Comparison of ENCODE assay signal across 8 mouse cellular contexts in genomic region chr15:27593717-27594116, GRCm38 (mm10). TPM values are rescaled to one million over a fixed set of nuclear protein-coding genes. Genes with fewer than 3 reads are reported as not detected.
DNase-seq lines count a peak whose midpoint lies in the region; ATAC-seq and TF ChIP-seq lines count a peak whose summit lies in the region.
"Had no signal": no experiment of that assay in that cellular context is flagged by ENCODE, and none has a peak within 500 bp of the region (broad histone marks: within the 10 kb centered on the region; RNA-seq: fewer than 3 reads in every experiment).

No protein-coding gene starts in this region.

- no peaks in the 10 kb centered on the region for H3K79me2 ChIP-seq in MEL (ENCODE audit: control insufficient read depth, insufficient read depth, low read length, poor library complexity)

- DNase-seq in left cerebral cortex, adult 18-20 months (ENCODE audit: low spot score in 2 of 2), result peak; percentile 60 to 61
- no peak for DNase-seq in left cerebral cortex, adult 11 months (ENCODE audit: low spot score)
- peak; percentile 17 for DNase-seq in MEL (ENCODE audit: low read depth, low spot score)
- peak; percentile 48 for DNase-seq in adrenal gland, postnatal 14 days
- peak; percentile 49 to 54 for DNase-seq in kidney, postnatal 4 days
- DNase-seq in limb, embryonic 10.5 days (ENCODE audit: low spot score), result no peak

- no peak for TF ChIP-seq RAD21 in MEL (IDR thresholded peaks at IDR 0.05; ENCODE audit: low read depth, low read length)

- 76% methylated on average over 13 of the region's 13 CpGs for WGBS in forebrain, embryonic 12.5 days
- WGBS in limb, embryonic 10.5 days, result 87% methylated on average over 13 of the region's 13 CpGs

- H3K4me1 ChIP-seq in MEL (ENCODE audit: control insufficient read depth in 1 of 2, insufficient read depth in 2 of 2, low read length in 2 of 2), result peaks cover 0 to 3% of the 10 kb centered on the region in 2 experiments; a peak in 1 of 4 replicates
- H3K4me1 ChIP-seq in forebrain, embryonic 12.5 days, result peaks cover 15% of the 10 kb centered on the region
- H3K4me1 ChIP-seq in limb, embryonic 10.5 days, result peaks cover 10% of the 10 kb centered on the region

- no peak overlapping the region for H3K9ac ChIP-seq in MEL (ENCODE audit: control insufficient read depth, low read depth, low read length, poor library complexity, severe bottlenecking)
- H3K9ac ChIP-seq in forebrain, embryonic 12.5 days, result no peak overlapping the region
- H3K9ac ChIP-seq: stomach, embryonic 15.5 days had no signal

- peak; percentile 16 to 41 (median 38); a peak in 5 of 6 replicates for TF ChIP-seq CTCF in MEL (IDR thresholded peaks at IDR 0.05 in 2 of 3, conservative IDR thresholded peaks at IDR 0.05 in 1 of 3; ENCODE audit: control insufficient read depth in 1 of 3, insufficient read depth in 1 of 3, low read depth in 2 of 3, low read length in 3 of 3, poor library complexity in 1 of 3, severe bottlenecking in 1 of 3)

- H3K27me3 ChIP-seq in MEL (ENCODE audit: control insufficient read depth in 1 of 2, insufficient read depth in 2 of 2, low read length in 2 of 2), result no peaks in the 10 kb centered on the region
- H3K27me3 ChIP-seq in forebrain, embryonic 12.5 days, result no peaks in the 10 kb centered on the region
- H3K27me3 ChIP-seq in limb, embryonic 10.5 days (ENCODE audit: low read depth, poor library complexity, severe bottlenecking), result no peaks in the 10 kb centered on the region
- H3K27me3 ChIP-seq: stomach, embryonic 15.5 days had no signal

- H3K4me3 ChIP-seq in MEL (ENCODE audit: control insufficient read depth in 1 of 2, insufficient read depth in 1 of 2, low read depth in 2 of 2, low read length in 2 of 2), result no peak overlapping the region
- no peak overlapping the region for H3K4me3 ChIP-seq in forebrain, embryonic 12.5 days (replicated peaks)
- no peak overlapping the region for H3K4me3 ChIP-seq in limb, embryonic 10.5 days
- H3K4me3 ChIP-seq: stomach, embryonic 15.5 days had no signal

- no peaks in the 10 kb centered on the region for H3K9me3 ChIP-seq in MEL (replicated peaks; ENCODE audit: insufficient read depth, low read length)
- H3K9me3 ChIP-seq in forebrain, embryonic 12.5 days, result no peaks in the 10 kb centered on the region
- no peaks in the 10 kb centered on the region for H3K9me3 ChIP-seq in limb, embryonic 10.5 days (replicated peaks)
- H3K9me3 ChIP-seq: stomach, embryonic 15.5 days had no signal

- no peak for TF ChIP-seq POLR2A in MEL (IDR thresholded peaks at IDR 0.05; ENCODE audit: control insufficient read depth in 1 of 2, insufficient read depth in 1 of 2, low read depth in 1 of 2, low read length in 2 of 2, poor library complexity in 1 of 2)

- no peak overlapping the region for H3K27ac ChIP-seq in MEL (ENCODE audit: control insufficient read depth, low read depth, low read length)
- no peak overlapping the region for H3K27ac ChIP-seq in forebrain, embryonic 12.5 days
- no peak overlapping the region for H3K27ac ChIP-seq in limb, embryonic 10.5 days
- H3K27ac ChIP-seq: stomach, embryonic 15.5 days had no signal

- no peak for TF ChIP-seq EP300 in MEL (IDR thresholded peaks at IDR 0.05; ENCODE audit: low read depth in 1 of 2, low read length in 2 of 2)

- ATAC-seq in forebrain, embryonic 12.5 days (ENCODE audit: low FRiP score), result no peak

- H3K36me3 ChIP-seq in MEL (ENCODE audit: control insufficient read depth in 1 of 2, insufficient read depth in 2 of 2, low read length in 2 of 2), result peaks cover 2 to 7% of the 10 kb centered on the region in 2 experiments; a peak in 3 of 4 replicates
- H3K36me3 ChIP-seq in forebrain, embryonic 12.5 days (replicated peaks), result peaks cover 34% of the 10 kb centered on the region
- peaks cover 45% of the 10 kb centered on the region for H3K36me3 ChIP-seq in limb, embryonic 10.5 days

- H3K4me2 ChIP-seq in forebrain, embryonic 12.5 days, result no peak overlapping the region
- H3K4me2 ChIP-seq: stomach, embryonic 15.5 days had no signal

TF ChIP-seq in MEL, 35 proteins besides CTCF, POLR2A, EP300 and RAD21:
- no peak for TF ChIP-seq MYB (IDR thresholded peaks at IDR 0.05; ENCODE audit: low read depth, low read length)
- no peak for TF ChIP-seq NELFE (IDR thresholded peaks at IDR 0.05; ENCODE audit: low read depth, low read length)
- TF ChIP-seq SMC3 (IDR thresholded peaks at IDR 0.05; ENCODE audit: low read depth, low read length), result 0 out of 2 replicates have a peak, but pooled peaks have one; percentile 9

RNA-seq across cellular contexts. Expression of gene Otulin, which starts 36.8 kb away (rescaled TPM):
- 10 to 100 TPM; 19.7 to 21.5 TPM for total RNA-seq in left cerebral cortex, adult 18-20 months (2021)
- total RNA-seq in MEL (2012; rRNA removed), result 64.2 and 65.5 TPM in 2 replicates
- polyA plus RNA-seq in MEL (2012; ENCODE audit: insufficient read depth in 1 of 2, insufficient read length in 2 of 2, low read depth in 1 of 2, low replicate concordance in 2 of 2, missing spikeins in 1 of 2), result 10 to 100 TPM in 1 of 2 experiments, not detected in 1; 70.6 TPM
- total RNA-seq in adrenal gland, postnatal 14 days (2021), result 37.1 and 43.6 TPM in 2 replicates
- polyA plus RNA-seq in forebrain, embryonic 12.5 days (2016; fragmentation: Nextera tagmentation; extraction: Ambion mirVana), result 32.5 and 32.7 TPM in 2 replicates
- 28.9 and 30.6 TPM in 2 replicates for polyA plus RNA-seq in limb, embryonic 10.5 days (2016; fragmentation: Nextera tagmentation; extraction: Ambion mirVana)

Comparison
In these comparisons a context has a peak if more than half of its experiments do, and no peak if none do; other contexts are left out.
1. DNase-seq: peak in left cerebral cortex, adult 18-20 months (2 of 2), MEL (single experiment), adrenal gland, postnatal 14 days (single experiment) and kidney, postnatal 4 days (2 of 2); none in left cerebral cortex, adult 11 months (single experiment) and limb, embryonic 10.5 days (single experiment).